13 mouse cellular contexts compared by ENCODE assay signal in the genomic region with DNA sequence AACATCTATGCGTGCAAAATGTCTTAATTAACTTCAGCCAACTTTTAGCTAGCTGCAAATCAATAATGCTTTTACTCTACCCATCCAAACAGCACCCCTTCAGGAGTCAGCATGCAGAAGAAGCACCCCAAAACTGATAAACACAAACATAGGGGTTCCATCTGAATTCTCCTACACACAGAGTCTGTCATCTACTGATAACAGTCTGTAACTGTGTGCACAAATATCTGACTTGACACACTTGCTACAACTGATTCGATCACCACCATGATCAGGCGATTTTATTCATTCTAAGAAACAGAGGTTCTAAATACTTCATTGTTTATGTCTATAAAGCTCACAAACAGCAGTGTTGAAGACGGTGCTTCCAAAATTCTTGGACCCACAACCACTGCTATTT.
"Had no signal": no experiment of that assay in that cellular context is flagged by ENCODE, and none has a peak within 500 bp of the region (broad histone marks: within the 10 kb centered on the region; RNA-seq: fewer than 3 reads in every experiment).

No protein-coding gene starts in this region.

- ATAC-seq: hindbrain, postnatal 0 days had no signal

- H3K4me1 ChIP-seq: stomach, embryonic 15.5 days had no signal

- H3K9me3 ChIP-seq: limb, embryonic 15.5 days; neural tube, embryonic 13.5 days; stomach, embryonic 15.5 days had no signal

- H3K36me3 ChIP-seq: limb, embryonic 15.5 days; neural tube, embryonic 13.5 days; stomach, embryonic 15.5 days had no signal

- H3K27ac ChIP-seq: hindbrain, postnatal 0 days; limb, embryonic 15.5 days; macrophage; neural tube, embryonic 13.5 days; stomach, embryonic 15.5 days had no signal

- H3K4me2 ChIP-seq: limb, embryonic 15.5 days; lung, embryonic 14.5 days; neural tube, embryonic 13.5 days; stomach, embryonic 15.5 days had no signal

- H3K4me3 ChIP-seq: limb, embryonic 15.5 days; neural tube, embryonic 13.5 days; stomach, embryonic 15.5 days had no signal

- H3K27me3 ChIP-seq: limb, embryonic 15.5 days; neural tube, embryonic 13.5 days; stomach, embryonic 15.5 days had no signal

- H3K9ac ChIP-seq: limb, embryonic 15.5 days; lung, embryonic 14.5 days; neural tube, embryonic 13.5 days; stomach, embryonic 15.5 days had no signal

- DNase-seq: kidney, adult 18-20 months; kidney, postnatal 14 days; layer of hippocampus, postnatal 36 days; lung, embryonic 14.5 days; lung, postnatal 10 days; right cerebral cortex, postnatal 14 days; thymus, adult 2 months; thymus, postnatal 25 days had no signal
